Mouse (Mus musculus) embryonic stem cell, embryonic (primary cell): ENCODE results near the gene Cep97.

ENCODE experiments used
- CTCF ChIA-PET, 4 experiments: fragments of 300-600 bp in 2 of 4; fragments of 350-600 bp in 2 of 4; sonication (Branson Sonifier 250); formaldehyde crosslinking; loops; one replicate each; lab custom pipeline; 2022; ENCODE audit warnings: inconsistent platforms in 2 of 4; lab: Charles Lee
- POLR2A ChIA-PET, 4 experiments: fragments of 300-600 bp in 2 of 4; fragments of 350-600 bp in 2 of 4; sonication (Branson Sonifier 250); formaldehyde crosslinking; loops; one replicate each; lab custom pipeline; 2022; ENCODE audit warnings: antibody characterized with exemption in 4 of 4, inconsistent platforms in 1 of 4; lab: Charles Lee

Gene Cep97

GRCm38 (mm10) chr16:55952771-55953170 is 18.1 kb upstream of the Cep97 start:
- POLR2A ChIA-PET, result interaction anchor here in 1 of 4 experiments (2.5 kb wide), 1 partner anchor 14 kb away, joined by 11 read pairs; the partner anchor contains the start of gene Rpl24
- CTCF ChIA-PET, result interaction anchor here in 1 of 4 experiments (0.9 kb wide), 1 partner anchor 12 kb away, joined by 4 read pairs; no protein-coding TSS in a partner anchor

- POLR2A ChIA-PET, result interaction anchor here in 2 of 4 experiments (0.9 to 4.2 kb wide), 11 partner anchors 12 to 193 kb away, joined by 3 to 53 read pairs (median 5); partner anchors contain the start of genes Rpl24 (in 2 of the 2), Cep97 (in 1 of the 2) and Zbtb11 (in 1 of the 2)
- CTCF ChIA-PET, result interaction anchor here (0.6 to 2.2 kb wide), 19 partner anchors 12 to 794 kb away, joined by 3 to 24 read pairs (median 4); partner anchors contain the start of gene Rpl24 (in 1 of the 4)
Measured at GRCm38 (mm10) chr16:55951679-55952327, 17.1 kb upstream of the Cep97 start.

GRCm38 (mm10) chr16:55950946-55951678 is 16.5 kb upstream of the Cep97 start:
- ChIA-PET POLR2A (interaction anchor here in 3 of 4 experiments (0.6 to 4.2 kb wide), 20 partner anchors 9 to 1171 kb away, joined by 3 to 53 read pairs (median 4); partner anchors contain the start of genes Rpl24 (in 3 of the 3), Cep97 (in 1 of the 3), Pcnp (in 1 of the 3) and Zbtb11 (in 1 of the 3)), CTCF (interaction anchor here (0.6 to 2.2 kb wide), 29 partner anchors 9 to 891 kb away, joined by 3 to 24 read pairs (median 4); partner anchors contain the start of genes Rpl24 (in 2 of the 4) and Tfg (in 1 of the 4))

- POLR2A ChIA-PET, result interaction anchor here in 3 of 4 experiments (0.6 to 4.2 kb wide), 19 partner anchors 9 to 1172 kb away, joined by 3 to 53 read pairs (median 4); partner anchors contain the start of genes Rpl24 (in 3 of the 3), Cep97 (in 1 of the 3), Pcnp (in 1 of the 3) and Zbtb11 (in 1 of the 3)
Measured at GRCm38 (mm10) chr16:55950462-55950861, 15.8 kb upstream of the Cep97 start.

GRCm38 (mm10) chr16:55948963-55949362 is 14.3 kb upstream of the Cep97 start:
- ChIA-PET CTCF (interaction anchor here in 1 of 4 experiments (0.6 kb wide), 1 partner anchor 1219 kb away, joined by 4 read pairs; no protein-coding TSS in a partner anchor), POLR2A (interaction anchor here in 2 of 4 experiments (0.6 to 4.2 kb wide), 4 partner anchors 16 to 24 kb away, joined by 4 to 53 read pairs (median 5); partner anchors contain the start of gene Rpl24 (in 1 of the 2))

More at GRCm38 (mm10) chr16:55950462-55950861, 15.8 kb upstream of the Cep97 start:
- CTCF ChIA-PET, result interaction anchor here (0.6 to 2.2 kb wide), 24 partner anchors 8 to 891 kb away, joined by 3 to 24 read pairs (median 4); partner anchors contain the start of genes Rpl24 (in 2 of the 4) and Tfg (in 1 of the 4)

- ChIA-PET CTCF (interaction anchor here in 1 of 4 experiments (0.6 kb wide), 1 partner anchor 1220 kb away, joined by 4 read pairs; no protein-coding TSS in a partner anchor), POLR2A (interaction anchor here in 2 of 4 experiments (0.7 to 1.3 kb wide), 3 partner anchors 19 to 25 kb away, joined by 3 to 6 read pairs (median 4); no protein-coding TSS in a partner anchor)
Measured at GRCm38 (mm10) chr16:55947876-55948410, 13.3 kb upstream of the Cep97 start.

GRCm38 (mm10) chr16:55947266-55947665 is 12.6 kb upstream of the Cep97 start:
- POLR2A ChIA-PET, result interaction anchor here in 1 of 4 experiments (1.3 kb wide), 1 partner anchor 18 kb away, joined by 3 read pairs; no protein-coding TSS in a partner anchor

GRCm38 (mm10) chr16:55940781-55941180 is 6.1 kb upstream of the Cep97 start:
- CTCF ChIA-PET, result interaction anchor here in 1 of 4 experiments (0.5 kb wide), 1 partner anchor 124 kb away, joined by 3 read pairs; no protein-coding TSS in a partner anchor
- POLR2A ChIA-PET, result interaction anchor here in 1 of 4 experiments (0.6 to 2.7 kb wide), 3 partner anchors 8 to 32 kb away, joined by 3 to 10 read pairs (median 3); partner anchors contain the start of gene Rpl24

More at GRCm38 (mm10) chr16:55947266-55947665, 12.6 kb upstream of the Cep97 start:
- CTCF ChIA-PET, result no interaction called here

GRCm38 (mm10) chr16:55939703-55940102 is 5.0 kb upstream of the Cep97 start:
- ChIA-PET POLR2A (interaction anchor here in 1 of 4 experiments (2.7 kb wide), 1 partner anchor 25 kb away, joined by 10 read pairs; the partner anchor contains the start of gene Rpl24), CTCF (interaction anchor here in 2 of 4 experiments (0.6 to 1.2 kb wide), 3 partner anchors 11 to 25 kb away, joined by 3 to 4 read pairs (median 4); no protein-coding TSS in a partner anchor)

GRCm38 (mm10) chr16:55938761-55939160 is 4.1 kb upstream of the Cep97 start:
- CTCF ChIA-PET, result no interaction called here

GRCm38 (mm10) chr16:55933681-55934343 is 843 bp downstream of the Cep97 start:
- ChIA-PET CTCF (interaction anchor here in 2 of 4 experiments (0.7 to 1.0 kb wide), 4 partner anchors 31 to 70 kb away, joined by 3 to 9 read pairs (median 4); partner anchors contain the start of gene Nxpe3 (in 1 of the 2)), POLR2A (interaction anchor here in 3 of 4 experiments (0.6 to 4.4 kb wide), 16 partner anchors 10 to 182 kb away, joined by 3 to 38 read pairs (median 4); partner anchors contain the start of genes Rpl24 (in 2 of the 3) and Nxpe3 (in 1 of the 3))

More at GRCm38 (mm10) chr16:55938761-55939160, 4.1 kb upstream of the Cep97 start:
- POLR2A ChIA-PET, result interaction anchor here in 1 of 4 experiments (1.7 kb wide), 1 partner anchor 31 kb away, joined by 4 read pairs; no protein-coding TSS in a partner anchor

GRCm38 (mm10) chr16:55924010-55924409 is 10.6 kb downstream of the Cep97 start:
- ChIA-PET POLR2A (interaction anchor here in 1 of 4 experiments (0.6 kb wide), 1 partner anchor 228 kb away, joined by 7 read pairs; no protein-coding TSS in a partner anchor), CTCF (no interaction called here)

GRCm38 (mm10) chr16:55922079-55922478 is 12.6 kb downstream of the Cep97 start:
- ChIA-PET POLR2A (interaction anchor here in 1 of 4 experiments (1.9 kb wide), 1 partner anchor 27 kb away, joined by 6 read pairs; the partner anchor contains the start of gene Nxpe3), CTCF (interaction anchor here in 1 of 4 experiments (0.5 kb wide), 1 partner anchor 23 kb away, joined by 8 read pairs; no protein-coding TSS in a partner anchor)

- ChIA-PET POLR2A (interaction anchor here in 2 of 4 experiments (0.6 to 1.1 kb wide), 3 partner anchors 50 to 802 kb away, joined by 3 to 9 read pairs (median 3); partner anchors contain the start of gene Tfg (in 1 of the 2)), CTCF (no interaction called here)
Measured at GRCm38 (mm10) chr16:55914716-55915115, 19.9 kb downstream of the Cep97 start.

GRCm38 (mm10) chr16:55910208-55910793 is 24.4 kb downstream of the Cep97 start:
- ChIA-PET CTCF (interaction anchor here (0.5 to 1.3 kb wide), 11 partner anchors 16 to 458 kb away, joined by 3 to 20 read pairs (median 3); partner anchors contain the start of genes Cep97 (in 1 of the 4) and Nxpe3 (in 1 of the 4)), POLR2A (interaction anchor here in 3 of 4 experiments (0.6 to 1.7 kb wide), 4 partner anchors 9 to 226 kb away, joined by 3 to 8 read pairs (median 4); partner anchors contain the start of gene Nxpe3 (in 1 of the 3))
